Mouse (Mus musculus): ENCODE results near the gene Ireb2.

GRCm38 (mm10) chr9:54857474-54857873, 6.1 kb upstream of the Ireb2 start:
- TF ChIP-seq CTCF (IDR thresholded peaks at IDR 0.05) (no peak), EP300 (IDR thresholded peaks at IDR 0.05) (no peak)

Data from lung, postnatal 0 days (tissue).